Mouse (Mus musculus): ENCODE data around the gene Cep85l. TPM values are rescaled to one million over a fixed set of nuclear protein-coding genes. Genes with fewer than 3 reads are reported as not detected.

The Cep85l gene
- polyA plus RNA-seq, 1 experiment, result 7.8 TPM

DNA sequence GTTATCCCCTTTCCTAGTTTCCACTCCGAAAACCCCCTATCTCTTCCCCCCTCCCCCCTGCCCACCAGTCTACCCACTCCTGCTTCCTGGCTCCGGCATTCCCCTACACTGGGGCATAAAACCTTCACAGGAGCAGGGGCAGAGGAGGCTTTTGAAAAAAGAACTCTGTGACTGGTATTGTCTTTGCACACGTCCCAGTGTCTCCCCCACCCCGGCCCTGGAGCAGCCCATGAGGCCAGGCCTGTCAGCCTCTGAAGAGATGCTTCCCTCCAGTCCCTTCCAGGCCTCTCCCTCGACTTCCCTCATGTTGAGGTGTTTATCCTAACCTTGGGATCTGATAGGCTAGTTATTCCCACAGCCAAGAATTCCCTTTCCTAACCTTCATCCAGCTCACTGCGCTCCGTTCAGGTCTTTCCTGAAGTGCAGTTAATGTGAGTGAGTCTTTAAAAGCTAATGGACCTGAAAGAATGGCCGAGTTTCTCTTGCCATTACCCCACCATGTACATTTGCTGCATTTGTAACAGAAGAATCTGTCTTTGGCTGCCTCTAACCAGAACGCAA lies 36.5 kb upstream of the Cep85l start:
- no peak overlapping the region for H3K4me3 ChIP-seq (ENCODE audit: insufficient read depth, low read length)
- TF ChIP-seq CTCF (IDR thresholded peaks at IDR 0.05; ENCODE audit: extremely low read depth, insufficient read depth, low read length) (no peak), POLR2A (IDR thresholded peaks at IDR 0.05; ENCODE audit: extremely low read depth, insufficient read depth, low read length) (no peak)
- no peak overlapping the region for H3K27ac ChIP-seq (ENCODE audit: insufficient read depth, low read length)
- H3K4me1 ChIP-seq (ENCODE audit: control insufficient read depth, insufficient read depth, low read length), result peaks cover 4% of the 10 kb centered on the region

DNA sequence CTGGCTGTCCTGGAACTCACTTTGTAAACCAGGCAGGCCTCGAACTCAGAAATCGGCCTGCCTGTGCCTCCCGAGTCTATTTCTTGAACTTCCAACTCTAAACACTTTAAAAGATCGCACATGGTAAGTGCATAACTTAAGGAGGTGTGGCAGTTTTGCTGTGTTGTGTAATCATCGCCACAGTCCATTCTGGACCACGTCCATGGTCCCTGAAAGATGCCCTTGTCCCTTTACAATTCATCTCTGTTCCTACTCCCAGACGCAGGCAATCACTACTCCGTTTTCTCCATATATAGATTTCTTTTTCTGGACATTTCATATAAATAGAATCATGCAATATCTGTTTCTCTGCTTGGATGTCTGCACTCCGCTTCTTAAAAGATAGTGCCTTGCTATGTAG lies 35.5 kb upstream of the Cep85l start:
- no peak for TF ChIP-seq CTCF (IDR thresholded peaks at IDR 0.05; ENCODE audit: extremely low read depth, insufficient read depth, low read length)
- no peak for TF ChIP-seq POLR2A (IDR thresholded peaks at IDR 0.05; ENCODE audit: extremely low read depth, insufficient read depth, low read length)
- Histone ChIP-seq H3K4me1 (ENCODE audit: control insufficient read depth, insufficient read depth, low read length) (peaks cover 4% of the 10 kb centered on the region), H3K27ac (ENCODE audit: insufficient read depth, low read length) (no peak overlapping the region), H3K4me3 (ENCODE audit: insufficient read depth, low read length) (no peak overlapping the region)

DNA sequence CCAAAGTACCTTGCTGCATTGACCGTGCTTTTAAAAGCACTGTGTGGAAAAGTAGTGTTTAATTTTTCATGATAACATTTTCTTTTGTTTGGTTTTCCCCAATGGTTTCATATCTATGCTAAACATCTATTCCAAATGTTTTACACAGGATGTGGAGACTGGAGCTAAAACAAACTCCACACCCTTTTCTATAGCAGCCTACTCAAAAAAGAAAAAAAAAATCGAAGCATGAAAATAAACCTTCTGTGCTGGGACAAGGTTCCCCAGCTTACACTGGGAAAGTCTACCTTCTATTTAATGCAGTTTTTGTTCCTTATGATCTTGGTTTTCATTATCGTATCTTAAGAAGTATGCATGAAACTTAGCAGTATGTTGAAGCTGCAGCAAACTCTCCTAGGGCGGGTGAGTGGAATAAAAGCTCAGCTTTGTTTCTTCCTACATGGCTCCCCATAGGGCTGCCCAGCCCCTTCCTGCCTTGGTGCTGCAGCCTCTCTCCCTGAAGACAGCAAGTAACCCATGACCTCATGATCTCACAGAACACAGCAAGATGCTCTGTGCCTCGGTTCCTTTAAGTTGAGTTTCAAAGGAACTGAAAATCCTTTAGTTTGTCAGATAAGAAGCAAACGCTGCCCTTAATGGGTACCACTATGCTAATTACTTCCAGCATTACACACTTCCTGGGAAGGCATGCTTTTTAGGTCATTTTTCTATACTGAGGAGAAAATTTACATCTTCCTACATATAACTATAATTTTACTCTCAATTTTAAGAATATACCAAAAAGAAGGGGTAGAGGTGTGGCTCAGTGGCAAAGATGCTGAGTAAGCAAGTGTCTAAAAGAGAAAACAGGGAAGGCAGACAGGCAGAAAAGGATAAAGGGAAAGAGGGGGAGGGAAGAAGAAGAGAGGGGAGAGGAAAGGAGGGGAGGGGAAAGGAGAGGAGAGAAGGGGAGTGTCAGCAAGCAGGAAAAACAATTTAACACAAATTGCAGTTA lies 34.6 kb upstream of the Cep85l start:
- H3K4me3 ChIP-seq (ENCODE audit: insufficient read depth, low read length), result no peak overlapping the region
- TF ChIP-seq POLR2A (IDR thresholded peaks at IDR 0.05; ENCODE audit: extremely low read depth, insufficient read depth, low read length) (no peak), CTCF (IDR thresholded peaks at IDR 0.05; ENCODE audit: extremely low read depth, insufficient read depth, low read length) (no peak)
- H3K27ac ChIP-seq (ENCODE audit: insufficient read depth, low read length), result 0 out of 2 replicates have a peak overlapping the region, but pooled peaks have one; percentile 17
- H3K4me1 ChIP-seq (ENCODE audit: control insufficient read depth, insufficient read depth, low read length), result peaks cover 4% of the 10 kb centered on the region

DNA sequence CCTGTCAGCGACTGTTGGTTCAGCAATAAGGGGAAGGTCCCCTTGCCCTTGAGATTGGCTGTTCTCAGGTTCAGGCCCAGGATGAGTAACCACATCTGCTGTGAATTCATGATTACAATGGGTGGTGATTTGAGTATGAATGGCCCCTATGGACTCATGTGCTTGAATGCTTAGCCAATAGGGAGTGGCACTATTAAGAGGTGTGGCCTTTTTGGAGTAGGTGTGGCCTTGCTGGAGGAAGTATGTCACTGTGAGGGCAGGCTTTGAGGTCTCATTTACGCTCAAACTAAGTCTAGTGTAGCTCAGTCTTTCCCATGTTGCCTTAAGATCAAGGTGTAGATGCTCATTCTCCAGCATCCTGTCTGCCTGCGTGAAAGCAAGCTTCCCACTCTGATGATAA lies 33.2 kb upstream of the Cep85l start:
- no peak overlapping the region for H3K27ac ChIP-seq (ENCODE audit: insufficient read depth, low read length)
- H3K4me1 ChIP-seq (ENCODE audit: control insufficient read depth, insufficient read depth, low read length), result peaks cover 4% of the 10 kb centered on the region
- no peak for TF ChIP-seq CTCF (IDR thresholded peaks at IDR 0.05; ENCODE audit: extremely low read depth, insufficient read depth, low read length)
- no peak for TF ChIP-seq POLR2A (IDR thresholded peaks at IDR 0.05; ENCODE audit: extremely low read depth, insufficient read depth, low read length)
- no peak overlapping the region for H3K4me3 ChIP-seq (ENCODE audit: insufficient read depth, low read length)

DNA sequence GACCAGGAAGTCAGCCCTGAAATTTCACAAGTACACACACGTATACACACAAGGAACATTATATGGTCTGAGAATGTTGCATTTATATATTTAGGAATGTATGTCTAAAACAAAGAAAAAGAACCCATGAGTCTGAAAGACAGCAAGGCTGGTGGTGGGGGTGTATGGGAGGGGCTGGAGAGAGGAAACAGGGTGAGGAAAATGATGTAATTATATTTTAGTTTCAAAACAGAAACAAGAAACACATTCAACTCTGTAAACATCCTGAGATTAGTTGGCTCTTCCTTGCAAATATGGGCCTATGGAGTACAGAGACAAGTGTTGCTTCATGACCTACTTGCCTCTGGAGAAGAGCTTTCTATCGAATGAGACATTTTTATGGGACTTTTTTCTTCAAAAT lies 32.4 kb upstream of the Cep85l start:
- H3K4me1 ChIP-seq (ENCODE audit: control insufficient read depth, insufficient read depth, low read length), result peaks cover 4% of the 10 kb centered on the region
- H3K27ac ChIP-seq (ENCODE audit: insufficient read depth, low read length), result no peak overlapping the region
- no peak overlapping the region for H3K4me3 ChIP-seq (ENCODE audit: insufficient read depth, low read length)
- TF ChIP-seq POLR2A (IDR thresholded peaks at IDR 0.05; ENCODE audit: extremely low read depth, insufficient read depth, low read length) (no peak), CTCF (IDR thresholded peaks at IDR 0.05; ENCODE audit: extremely low read depth, insufficient read depth, low read length) (no peak)

DNA sequence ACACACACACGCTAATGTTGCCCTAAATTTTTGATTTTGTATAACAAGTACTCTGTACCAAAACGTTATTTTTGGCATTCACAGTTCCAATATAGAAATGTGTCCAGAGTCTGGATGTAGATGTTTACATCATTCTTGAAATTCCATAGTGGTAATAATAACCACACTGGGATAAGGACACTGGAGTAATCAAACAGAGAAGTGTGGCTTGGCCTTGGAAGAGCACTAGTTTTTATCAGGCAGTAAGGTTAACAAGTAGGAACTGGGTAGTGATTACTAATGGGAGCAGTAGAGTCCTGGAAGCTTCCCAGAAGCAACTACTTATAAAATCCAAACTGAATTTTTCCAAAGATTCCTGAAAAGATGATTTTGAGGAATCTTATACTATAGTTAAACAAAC lies 31.1 kb upstream of the Cep85l start:
- Histone ChIP-seq H3K4me1 (ENCODE audit: control insufficient read depth, insufficient read depth, low read length) (peaks cover 4% of the 10 kb centered on the region), H3K4me3 (ENCODE audit: insufficient read depth, low read length) (no peak overlapping the region), H3K27ac (ENCODE audit: insufficient read depth, low read length) (no peak overlapping the region)
- no peak for TF ChIP-seq POLR2A (IDR thresholded peaks at IDR 0.05; ENCODE audit: extremely low read depth, insufficient read depth, low read length)
- TF ChIP-seq CTCF (IDR thresholded peaks at IDR 0.05; ENCODE audit: extremely low read depth, insufficient read depth, low read length), result no peak

DNA sequence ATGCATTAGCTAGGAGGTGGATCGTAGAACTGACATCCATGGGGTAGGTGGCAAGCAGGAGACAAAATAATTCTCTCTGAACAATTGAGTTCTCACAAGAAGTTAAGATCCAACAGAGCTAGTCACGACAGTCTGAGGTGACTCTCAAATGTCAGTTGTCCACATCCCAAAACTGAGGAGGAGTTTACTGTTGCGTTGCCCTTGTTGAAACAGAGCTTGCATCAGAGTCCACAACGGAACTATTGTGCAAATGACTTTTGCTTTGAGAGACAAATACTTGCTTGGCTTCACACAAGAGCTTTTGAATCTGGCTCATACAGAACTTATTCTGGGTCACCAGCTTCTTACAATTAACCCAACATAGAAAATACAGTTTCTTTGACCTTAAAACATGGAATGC lies 27.7 kb upstream of the Cep85l start:
- Histone ChIP-seq H3K4me3 (ENCODE audit: insufficient read depth, low read length) (no peak overlapping the region), H3K27ac (ENCODE audit: insufficient read depth, low read length) (0 out of 2 replicates have a peak overlapping the region, but pooled peaks have one; percentile 81), H3K4me1 (ENCODE audit: control insufficient read depth, insufficient read depth, low read length) (no peaks in the 10 kb centered on the region)
- no peak for TF ChIP-seq CTCF (IDR thresholded peaks at IDR 0.05; ENCODE audit: extremely low read depth, insufficient read depth, low read length)
- TF ChIP-seq POLR2A (IDR thresholded peaks at IDR 0.05; ENCODE audit: extremely low read depth, insufficient read depth, low read length), result no peak

DNA sequence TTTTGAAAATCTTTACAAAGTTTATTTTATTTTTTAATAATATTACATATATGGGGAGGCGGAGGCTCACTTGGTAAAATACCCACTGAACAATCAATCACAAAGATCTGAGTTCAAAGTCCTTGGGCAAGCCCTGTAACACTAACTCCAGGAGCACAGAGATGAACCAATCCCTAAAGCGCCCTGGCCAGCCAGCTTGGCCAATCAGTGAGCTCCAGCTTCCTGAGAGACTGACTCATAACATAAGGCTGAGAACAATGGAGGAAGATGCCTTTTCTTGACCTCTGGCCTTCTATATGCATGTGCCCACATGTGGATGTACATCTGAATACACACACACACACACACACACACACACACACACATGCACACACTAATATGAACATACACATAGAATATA lies 27.1 kb upstream of the Cep85l start:
- no peaks in the 10 kb centered on the region for H3K4me1 ChIP-seq (ENCODE audit: control insufficient read depth, insufficient read depth, low read length)
- no peak for TF ChIP-seq POLR2A (IDR thresholded peaks at IDR 0.05; ENCODE audit: extremely low read depth, insufficient read depth, low read length)
- no peak for TF ChIP-seq CTCF (IDR thresholded peaks at IDR 0.05; ENCODE audit: extremely low read depth, insufficient read depth, low read length)
- H3K27ac ChIP-seq (ENCODE audit: insufficient read depth, low read length), result no peak overlapping the region
- no peak overlapping the region for H3K4me3 ChIP-seq (ENCODE audit: insufficient read depth, low read length)

DNA sequence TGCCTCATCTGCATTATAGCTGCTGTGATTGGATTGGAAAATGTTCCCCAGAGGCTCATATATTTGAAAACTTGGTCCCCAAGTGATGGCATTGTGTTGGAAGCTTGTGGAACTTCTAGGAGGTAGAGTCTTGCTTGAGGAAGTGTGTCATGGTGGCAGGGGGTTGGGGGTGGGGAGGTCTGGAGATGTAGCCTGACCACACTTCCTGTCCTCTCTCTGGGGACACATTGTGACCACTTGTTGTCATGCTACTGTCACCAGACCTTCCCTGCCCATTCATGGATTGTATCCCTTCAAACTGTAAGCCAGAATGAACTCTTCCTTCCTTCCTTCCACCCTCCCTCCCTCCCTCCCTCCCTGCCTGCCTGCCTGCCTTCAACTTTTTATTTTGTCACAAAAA lies 22.5 kb upstream of the Cep85l start:
- TF ChIP-seq POLR2A (IDR thresholded peaks at IDR 0.05; ENCODE audit: extremely low read depth, insufficient read depth, low read length) (no peak), CTCF (IDR thresholded peaks at IDR 0.05; ENCODE audit: extremely low read depth, insufficient read depth, low read length) (no peak)
- Histone ChIP-seq H3K4me1 (ENCODE audit: control insufficient read depth, insufficient read depth, low read length) (no peaks in the 10 kb centered on the region; the same call in 1 of the 2 replicates), H3K4me3 (ENCODE audit: insufficient read depth, low read length) (no peak overlapping the region), H3K27ac (ENCODE audit: insufficient read depth, low read length) (no peak overlapping the region)

Measured in cortical plate, adult 2 months (tissue).